8 mouse cellular contexts compared by ENCODE assay signal in the genomic region with DNA sequence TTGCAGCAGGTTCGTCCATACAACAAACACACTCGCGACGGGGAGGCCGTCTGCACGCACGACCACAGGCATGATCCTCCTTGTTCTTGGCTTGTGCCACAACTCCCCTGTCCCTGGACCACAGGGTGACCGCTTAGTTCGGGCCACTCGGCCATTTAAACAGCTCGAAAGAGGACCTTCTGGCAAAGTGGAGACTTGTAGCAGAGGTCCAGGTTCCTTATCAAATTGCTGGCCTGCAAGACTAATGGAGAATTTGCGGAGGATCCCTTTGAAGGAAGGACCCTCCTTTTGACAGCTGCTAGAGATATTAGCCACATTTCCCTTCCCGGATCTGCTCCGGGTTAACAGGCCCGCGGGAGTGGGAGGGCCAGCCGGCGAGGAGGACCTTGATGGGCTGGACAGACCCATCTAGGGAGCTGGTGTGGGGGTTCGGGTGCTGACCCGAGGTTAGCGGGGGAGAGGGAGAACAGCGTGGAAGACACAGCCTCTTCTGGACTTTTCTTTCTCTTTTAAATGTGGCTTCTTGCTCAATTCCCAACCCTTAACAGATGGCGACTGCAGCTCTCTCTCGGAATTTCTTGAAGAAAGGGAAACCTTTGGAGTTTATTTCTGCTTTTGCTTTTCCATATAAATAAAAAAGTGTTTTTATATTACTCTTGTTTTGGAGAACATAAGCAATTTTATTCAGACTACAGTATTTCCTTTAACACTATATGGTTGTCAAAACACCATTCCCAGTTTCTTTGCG.
DNase-seq lines count a peak whose midpoint lies in the region; ATAC-seq and TF ChIP-seq lines count a peak whose summit lies in the region.

No protein-coding gene starts in this region.

- peak overlapping the region; percentile 51 for H3K4me2 ChIP-seq in kidney, embryonic 14.5 days (replicated peaks; ENCODE audit: low read depth, low read length)

- peak; percentile 39 for ATAC-seq in kidney, embryonic 14.5 days (ENCODE audit: low FRiP score, low TSS enrichment)
- ATAC-seq in megakaryocyte progenitor cell, adult 5-6 weeks (replicated peaks; ENCODE audit: poor library complexity), result no peak
- ATAC-seq in activated CD4-positive, CD25-positive, alpha-beta regulatory T cell, adult 4 months, result no peak

- WGBS in heart, embryonic 10.5 days, result 3% methylated on average over 25 of the region's 25 CpGs
- 3% methylated on average over 25 of the region's 25 CpGs for WGBS in kidney, embryonic 14.5 days

- H3K9ac ChIP-seq in ES-E14 (ENCODE audit: insufficient read depth, low read depth, low read length, poor library complexity, severe bottlenecking), result no peak overlapping the region
- H3K9ac ChIP-seq in kidney, embryonic 14.5 days (ENCODE audit: low read depth, low read length), result peak overlapping the region; percentile 54

- in situ Hi-C loops in ES-E14 (cut with MboI; ENCODE audit: low sequenced_read_pairs in 2 of 2, unreplicated experiment in 2 of 2), result loop anchor here in 1 of 2 experiments (10.0 kb wide), 1 partner anchor 694 kb away; no protein-coding TSS in a partner anchor

- H3K4me1 ChIP-seq in ES-E14 (ENCODE audit: control insufficient read depth in 2 of 2, insufficient read depth in 2 of 2, low read length in 2 of 2, poor library complexity in 1 of 2), result peaks cover 0 to 9% of the 10 kb centered on the region in 2 experiments; a peak in 1 of 4 replicates
- H3K4me1 ChIP-seq in heart, embryonic 10.5 days, result peaks cover 24% of the 10 kb centered on the region
- peaks cover 34% of the 10 kb centered on the region for H3K4me1 ChIP-seq in kidney, embryonic 14.5 days (ENCODE audit: control insufficient read depth, insufficient read depth, low read length)
- peaks cover 22% of the 10 kb centered on the region for H3K4me1 ChIP-seq in megakaryocyte, embryonic 14.5 days

- H3K4me3 ChIP-seq in ES-E14 (ENCODE audit: insufficient read depth in 1 of 2, low read depth in 1 of 2, low read length in 2 of 2, poor library complexity in 1 of 2, severe bottlenecking in 1 of 2), result peak overlapping the region; percentile 14 to 40; a peak in 2 of 4 replicates
- peak overlapping the region; percentile 55 for H3K4me3 ChIP-seq in heart, embryonic 10.5 days
- peak overlapping the region; percentile 22 for H3K4me3 ChIP-seq in kidney, embryonic 14.5 days (ENCODE audit: low read length)
- peak overlapping the region; percentile 88 for H3K4me3 ChIP-seq in megakaryocyte, embryonic 14.5 days (replicated peaks)

- no peak overlapping the region for H3K27ac ChIP-seq in ES-E14 (ENCODE audit: insufficient read depth, low read depth, low read length, poor library complexity, severe bottlenecking)
- peak overlapping the region; percentile 87 for H3K27ac ChIP-seq in heart, embryonic 10.5 days
- H3K27ac ChIP-seq in kidney, embryonic 14.5 days (ENCODE audit: low read depth, low read length), result peak overlapping the region; percentile 95

- no peak for DNase-seq in ES-E14 (ENCODE audit: low read depth, low spot score)
- peak; percentile 37 for DNase-seq in brain, embryonic 18.5 days (ENCODE audit: low read depth, low spot score)
- peak; percentile 82 for DNase-seq in heart, embryonic 10.5 days (ENCODE audit: low spot score)
- no peak for DNase-seq in cerebellum, adult 9-11 months

- no peaks in the 10 kb centered on the region for H3K36me3 ChIP-seq in ES-E14 (ENCODE audit: control insufficient read depth, insufficient read depth, low read length, poor library complexity, severe bottlenecking)
- H3K36me3 ChIP-seq in heart, embryonic 10.5 days, result peaks cover 11% of the 10 kb centered on the region
- peaks cover 15% of the 10 kb centered on the region for H3K36me3 ChIP-seq in kidney, embryonic 14.5 days (ENCODE audit: control insufficient read depth, insufficient read depth, low read length)
- no peaks in the 10 kb centered on the region for H3K36me3 ChIP-seq in megakaryocyte, embryonic 14.5 days (replicated peaks; ENCODE audit: low read length)

- H3K27me3 ChIP-seq in heart, embryonic 10.5 days (ENCODE audit: insufficient read depth, poor library complexity, severe bottlenecking), result no peaks in the 10 kb centered on the region
- no peaks in the 10 kb centered on the region for H3K27me3 ChIP-seq in kidney, embryonic 14.5 days (ENCODE audit: control insufficient read depth, insufficient read depth, low read length)
- H3K27me3 ChIP-seq in megakaryocyte, embryonic 14.5 days (replicated peaks), result peaks cover 59% of the 10 kb centered on the region

- no peaks in the 10 kb centered on the region for H3K9me3 ChIP-seq in ES-E14 (ENCODE audit: control insufficient read depth, insufficient read depth, low read depth, low read length)
- no peaks in the 10 kb centered on the region for H3K9me3 ChIP-seq in heart, embryonic 10.5 days
- H3K9me3 ChIP-seq in kidney, embryonic 14.5 days (ENCODE audit: control insufficient read depth, low read length), result no peaks in the 10 kb centered on the region
- H3K9me3 ChIP-seq in megakaryocyte, embryonic 14.5 days, result peaks cover 4% of the 10 kb centered on the region; the same call in 1 of the 2 replicates

TF ChIP-seq in ES-E14, 5 proteins besides CTCF, POLR2A, EP300 and RAD21:
- TF ChIP-seq ZNF384 (IDR thresholded peaks at IDR 0.05; ENCODE audit: low read depth, low read length) (no peak), ZC3H11A (IDR thresholded peaks at IDR 0.05; ENCODE audit: borderline replicate concordance, low read depth, low read length) (no peak), CHD2 (IDR thresholded peaks at IDR 0.05; ENCODE audit: low read depth, low read length) (no peak), HCFC1 (IDR thresholded peaks at IDR 0.05; ENCODE audit: borderline replicate concordance, insufficient read depth, low read length) (no peak), MAFK (IDR thresholded peaks at IDR 0.05; ENCODE audit: insufficient read depth, low read depth, low read length) (no peak)

Comparison
In these comparisons a context has a peak if more than half of its experiments do, and no peak if none do; other contexts are left out.
1. DNase-seq: peak in brain, embryonic 18.5 days (single experiment) and heart, embryonic 10.5 days (single experiment); none in ES-E14 (single experiment) and cerebellum, adult 9-11 months (single experiment).
2. H3K4me3 ChIP-seq: peak in every context shown above with its lines; median percentile 88 in megakaryocyte, embryonic 14.5 days; 55 in heart, embryonic 10.5 days; 27 in ES-E14; 22 in kidney, embryonic 14.5 days.